Mouse (Mus musculus) kidney, postnatal 0 days (tissue): ENCODE measurements around the gene Dnajc2. TPM values are rescaled to one million over a fixed set of nuclear protein-coding genes. Genes with fewer than 3 reads are reported as not detected.

Experiments
- ATAC-seq: fragments of 200-750 bp; cut with Nextera tagmentation; replicated peaks from 2 replicates; pipeline ENCODE4 v1.8.0; 2017; ENCODE audit warnings: low read depth, moderate number of reproducible peaks, moderate TSS enrichment, moderate library complexity; ENCODE audit not compliant: low FRiP score
- DNase-seq: peaks from one replicate; pipeline ENCODE4 v3.0.0-alpha.2; 2016; ENCODE audit warnings: low spot score
- H3K27ac ChIP-seq: fragments of 300-500 bp; sonication (generic); 2 replicates; pipeline ENCODE4 v1.5.1; 2014; ENCODE audit warnings: mild to moderate bottlenecking
- H3K27me3 ChIP-seq: fragments of 300-500 bp; sonication (generic); 2 replicates; pipeline ENCODE4 v1.6.1; 2014; ENCODE audit warnings: low read length, mixed read lengths; ENCODE audit not compliant: insufficient read depth
- H3K36me3 ChIP-seq: fragments of 300-500 bp; sonication (generic); 2 replicates; pipeline ENCODE4 v1.6.1; 2014; ENCODE audit warnings: low read length, mixed read lengths; ENCODE audit not compliant: insufficient read depth
- H3K4me1 ChIP-seq: fragments of 300-500 bp; sonication (generic); replicated peaks from 2 replicates; pipeline ENCODE4 v1.6.1; 2014; ENCODE audit warnings: antibody characterized with exemption, low read length, mixed read lengths; ENCODE audit not compliant: insufficient read depth
- H3K4me2 ChIP-seq: fragments of 300-500 bp; sonication (generic); 2 replicates; pipeline ENCODE4 v1.6.1; 2014; ENCODE audit warnings: mild to moderate bottlenecking, low read length, moderate library complexity, mixed read lengths
- H3K4me3 ChIP-seq: fragments of 300-500 bp; sonication (generic); replicated peaks from 2 replicates; pipeline ENCODE4 v1.5.1; 2014; ENCODE audit warnings: low read depth, low read length
- H3K9ac ChIP-seq: fragments of 300-500 bp; sonication (generic); 2 replicates; pipeline ENCODE4 v1.6.1; 2014; ENCODE audit warnings: low read depth, low read length
- H3K9me3 ChIP-seq: fragments of 300-500 bp; sonication (generic); replicated peaks from 2 replicates; pipeline ENCODE4 v1.6.1; 2016; ENCODE audit warnings: low read length, inconsistent platforms, mixed read lengths
- CTCF ChIP-seq: IDR thresholded peaks from 2 replicates; pipeline ENCODE4 v1.5.1; 2016; ENCODE audit warnings: antibody characterized with exemption, low read depth, mild to moderate bottlenecking, moderate library complexity
- WGBS: fragments of 180-500 bp; shearing (Covaris S2); extraction: QIAGEN DNeasy Blood & Tissue Kit; methylation state at CpG from one replicate; pipeline ENCODE4 v1.1.7; 2014; 5-methylcytosine and 5-hydroxymethylcytosine counted together
- polyA plus RNA-seq: library from polyadenylated mRNA; unstranded; fragments of >200 nt; fragmentation: Nextera tagmentation; extraction: Ambion mirVana; gene quantifications from 2 replicates; pipeline ENCODE4 v1.2.1, GENCODE M21; 2015

Dnajc2 gene
- polyA plus RNA-seq, 1 experiment from 2014 or later: 77.8 TPM

DNA sequence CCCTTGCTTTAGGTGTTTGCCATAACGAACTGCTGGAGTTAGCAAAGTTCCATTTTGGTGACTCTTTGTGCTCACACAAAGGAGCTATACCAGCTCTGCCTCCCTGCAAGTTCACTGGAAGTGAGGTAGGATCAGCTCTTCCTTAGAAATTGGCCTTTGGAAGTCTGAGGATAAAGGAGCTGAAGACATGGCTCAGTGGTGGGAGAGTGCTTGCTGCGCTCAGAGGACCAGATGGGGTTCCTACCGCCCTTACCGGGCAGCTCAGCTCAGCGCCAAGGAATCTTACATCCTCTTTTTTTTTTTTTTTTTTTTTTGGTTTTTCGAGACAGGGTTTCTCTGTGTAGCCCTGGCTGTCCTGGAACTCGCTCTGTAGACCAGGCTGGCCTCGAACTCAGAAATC, 39.1 kb downstream of the Dnajc2 start:
- no peaks in the 10 kb centered on the region for H3K9me3 ChIP-seq
- TF ChIP-seq CTCF: no peak
- H3K4me3 ChIP-seq: no peak overlapping the region
- no peak overlapping the region for H3K9ac ChIP-seq
- no peaks in the 10 kb centered on the region for H3K27me3 ChIP-seq
- no peak overlapping the region for H3K4me2 ChIP-seq
- DNase-seq (no peak), ATAC-seq (no peak)
- WGBS: over 99% methylated on average over 7 of the region's 8 CpGs
- no peaks in the 10 kb centered on the region for H3K4me1 ChIP-seq
- peaks cover 78% of the 10 kb centered on the region for H3K36me3 ChIP-seq
- H3K27ac ChIP-seq: no peak overlapping the region

DNA sequence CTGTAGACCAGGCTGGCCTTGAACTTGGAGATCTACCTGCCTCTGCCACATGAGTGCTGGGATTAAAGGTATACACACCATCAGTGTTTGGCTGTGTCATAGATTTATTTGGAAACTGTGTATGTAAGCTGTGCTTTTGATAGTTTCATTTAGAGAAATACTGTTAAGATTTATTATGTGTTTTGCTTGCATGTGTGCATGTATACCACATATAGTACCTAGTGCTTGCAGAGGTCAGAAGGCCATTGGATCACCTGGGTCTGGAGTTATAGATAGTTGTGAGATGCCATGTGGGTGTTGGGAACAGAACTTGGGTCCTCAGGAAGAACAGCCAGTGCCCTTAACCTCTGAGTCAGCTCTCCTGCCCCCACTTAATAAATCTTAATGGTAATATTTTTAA, 40.4 kb downstream of the Dnajc2 start:
- no peak overlapping the region for H3K4me3 ChIP-seq
- DNase-seq (no peak), ATAC-seq (no peak)
- H3K4me2 ChIP-seq: no peak overlapping the region
- no peaks in the 10 kb centered on the region for H3K4me1 ChIP-seq
- H3K36me3 ChIP-seq: peaks cover 88% of the 10 kb centered on the region
- H3K9ac ChIP-seq: no peak overlapping the region
- TF ChIP-seq CTCF: no peak
- no peaks in the 10 kb centered on the region for H3K27me3 ChIP-seq
- no peak overlapping the region for H3K27ac ChIP-seq
- H3K9me3 ChIP-seq: no peaks in the 10 kb centered on the region

- Histone ChIP-seq H3K4me3 (no peak overlapping the region), H3K9ac (no peak overlapping the region), H3K27me3 (no peaks in the 10 kb centered on the region), H3K36me3 (peaks cover 82% of the 10 kb centered on the region), H3K27ac (no peak overlapping the region), H3K9me3 (no peaks in the 10 kb centered on the region), H3K4me2 (no peak overlapping the region), H3K4me1 (no peaks in the 10 kb centered on the region)
- WGBS: 93% methylated on average over 10 of the region's 10 CpGs
- ATAC-seq (no peak), DNase-seq (no peak)
- no peak for TF ChIP-seq CTCF
Observed at GRCm38 (mm10) chr5:21743606-21744005, 41.4 kb downstream of the Dnajc2 start.

GRCm38 (mm10) chr5:21739881-21740280, 45.2 kb downstream of the Dnajc2 start:
- no peak overlapping the region for H3K27ac ChIP-seq
- H3K36me3 ChIP-seq: peaks cover 45% of the 10 kb centered on the region
- H3K4me2 ChIP-seq: no peak overlapping the region
- DNase-seq (no peak), ATAC-seq (no peak)
- no peak overlapping the region for H3K9ac ChIP-seq
- H3K9me3 ChIP-seq: no peaks in the 10 kb centered on the region
- no peaks in the 10 kb centered on the region; the same call in 1 of the 2 replicates for H3K4me1 ChIP-seq
- H3K4me3 ChIP-seq: no peak overlapping the region
- 86% methylated on average over 13 of the region's 13 CpGs for WGBS
- no peak for TF ChIP-seq CTCF
- no peaks in the 10 kb centered on the region for H3K27me3 ChIP-seq

- Histone ChIP-seq H3K27ac (no peak overlapping the region), H3K9ac (no peak overlapping the region), H3K4me3 (no peak overlapping the region), H3K36me3 (peaks cover 38% of the 10 kb centered on the region), H3K27me3 (no peaks in the 10 kb centered on the region), H3K4me2 (no peak overlapping the region), H3K4me1 (no peaks in the 10 kb centered on the region; the same call in 1 of the 2 replicates), H3K9me3 (no peaks in the 10 kb centered on the region)
- DNase-seq (no peak), ATAC-seq (peak; percentile 58)
- 83% methylated on average over 11 of the region's 11 CpGs for WGBS
- no peak for TF ChIP-seq CTCF
Observed at GRCm38 (mm10) chr5:21739120-21739519, 45.9 kb downstream of the Dnajc2 start.

- TF ChIP-seq CTCF: no peak
- Histone ChIP-seq H3K36me3 (peaks cover 23% of the 10 kb centered on the region), H3K27ac (no peak overlapping the region), H3K9ac (peak overlapping the region; percentile 76), H3K9me3 (no peaks in the 10 kb centered on the region), H3K4me3 (peak overlapping the region; percentile 86), H3K4me2 (peak overlapping the region; percentile 56), H3K4me1 (peaks cover 3% of the 10 kb centered on the region; the same call in 1 of the 2 replicates), H3K27me3 (no peaks in the 10 kb centered on the region)
- 14% methylated on average over 10 of the region's 10 CpGs for WGBS
- DNase-seq (no peak), ATAC-seq (no peak)
Observed at GRCm38 (mm10) chr5:21737620-21738019, 47.4 kb downstream of the Dnajc2 start.

- peak; percentile 93 for DNase-seq
- H3K9me3 ChIP-seq: no peaks in the 10 kb centered on the region
- H3K27me3 ChIP-seq: no peaks in the 10 kb centered on the region
- H3K4me1 ChIP-seq: peaks cover 3% of the 10 kb centered on the region; the same call in 1 of the 2 replicates
- peak within 1 kb of the TSS; percentile 56 for H3K4me2 ChIP-seq
- peak; percentile 83 for ATAC-seq
- H3K9ac ChIP-seq: peak within 1 kb of the TSS; percentile 76
- under 1% methylated on average over 42 of the region's 42 CpGs for WGBS
- TF ChIP-seq CTCF: peak; percentile 92
- peak within 1 kb of the TSS; percentile 86 for H3K4me3 ChIP-seq
- peak within 1 kb of the TSS; percentile 80 for H3K27ac ChIP-seq
- peaks cover 21% of the 10 kb centered on the region for H3K36me3 ChIP-seq
Observed at GRCm38 (mm10) chr5:21736956-21737585, 48.0 kb downstream of the Dnajc2 start, which contains the start of gene Pmpcb. TSS of gene Pmpcb (plus strand) at chr5:21737141.
